Mouse (Mus musculus) heart, embryonic 16.5 days (tissue): ENCODE measurements around the gene Noto. TPM values are rescaled to one million over a fixed set of nuclear protein-coding genes. Genes with fewer than 3 reads are reported as not detected.

Experiments used
- ATAC-seq: fragments of 200-750 bp; cut with Nextera tagmentation; replicated peaks from 2 replicates; pipeline ENCODE4 v1.8.0; 2017; ENCODE audit warnings: moderate number of reproducible peaks; ENCODE audit not compliant: insufficient read depth, low FRiP score; ENCODE audit errors: extremely low read depth
- H3K27ac ChIP-seq: fragments of 300-500 bp; sonication (generic); 2 replicates; pipeline ENCODE4 v1.5.1; 2014; ENCODE audit warnings: mild to moderate bottlenecking, low read length, control low read depth, moderate library complexity
- H3K27me3 ChIP-seq: fragments of 300-500 bp; sonication (generic); 2 replicates; pipeline ENCODE4 v1.6.1; 2014; ENCODE audit warnings: low read length, mixed read lengths; ENCODE audit not compliant: control insufficient read depth, insufficient read depth
- H3K36me3 ChIP-seq: fragments of 300-500 bp; sonication (generic); 2 replicates; pipeline ENCODE4 v1.6.1; 2014; ENCODE audit not compliant: control insufficient read depth, insufficient read depth
- H3K4me1 ChIP-seq: fragments of 300-500 bp; sonication (generic); 2 replicates; pipeline ENCODE4 v1.6.1; 2014; ENCODE audit warnings: low read length, mixed read lengths; ENCODE audit not compliant: control insufficient read depth, insufficient read depth
- H3K4me2 ChIP-seq: fragments of 300-500 bp; sonication (generic); 2 replicates; pipeline ENCODE4 v1.6.1; 2014; ENCODE audit warnings: low read depth, mild to moderate bottlenecking, control low read depth, low read length
- H3K4me3 ChIP-seq: fragments of 300-500 bp; sonication (generic); 2 replicates; pipeline ENCODE4 v1.5.1; 2014; ENCODE audit warnings: mild to moderate bottlenecking, control low read depth, low read length
- H3K9ac ChIP-seq: fragments of 300-500 bp; sonication (generic); 2 replicates; pipeline ENCODE4 v1.6.1; 2014; ENCODE audit warnings: low read length, control low read depth
- H3K9me3 ChIP-seq: fragments of 300-500 bp; sonication (generic); replicated peaks from 2 replicates; pipeline ENCODE4 v1.6.1; 2016; ENCODE audit warnings: low read length; ENCODE audit not compliant: control insufficient read depth
- WGBS: fragments of 180-500 bp; shearing (Covaris S2); extraction: QIAGEN DNeasy Blood & Tissue Kit; methylation state at CpG from one replicate; pipeline ENCODE4 v1.1.7; 2014; 5-methylcytosine and 5-hydroxymethylcytosine counted together
- polyA plus RNA-seq: library from polyadenylated mRNA; unstranded; fragments of >200 nt; fragmentation: Nextera tagmentation; extraction: Ambion mirVana; gene quantifications from 2 replicates; pipeline ENCODE4 v1.2.1, GENCODE M21; 2015

The Noto gene
- not detected in 2 replicates for polyA plus RNA-seq

GRCm38 (mm10) chr6:85423836-85424379 lies at the start of gene Noto:
Noto (plus strand) TSS chr6:85423886.
- Histone ChIP-seq H3K4me2 (peak within 1 kb of the TSS; percentile 27; the same call in 1 of the 2 replicates), H3K27ac (no peak within 1 kb of the TSS), H3K4me1 (peaks cover 3% of the 10 kb centered on the region; the same call in 1 of the 2 replicates), H3K9me3 (no peaks in the 10 kb centered on the region), H3K27me3 (peaks cover 19% of the 10 kb centered on the region), H3K4me3 (no peak within 1 kb of the TSS; the same call in 1 of the 2 replicates), H3K36me3 (no peaks in the 10 kb centered on the region), H3K9ac (no peak within 1 kb of the TSS; the same call in 1 of the 2 replicates)
- WGBS: 10% methylated on average over 28 of the region's 28 CpGs
- ATAC-seq: no peak; the same call in 1 of the 2 replicates

GRCm38 (mm10) chr6:85373951-85374733 lies 49.5 kb upstream of the Noto start, which contains the start of gene Rab11fip5:
Rab11fip5 (minus strand) TSS chr6:85374634.
- no peaks in the 10 kb centered on the region for H3K27me3 ChIP-seq
- H3K9me3 ChIP-seq: no peaks in the 10 kb centered on the region
- peak within 1 kb of the TSS; percentile 81 for H3K4me3 ChIP-seq
- peak; percentile 2 for ATAC-seq
- H3K27ac ChIP-seq: peak within 1 kb of the TSS; percentile 85
- H3K36me3 ChIP-seq: no peaks in the 10 kb centered on the region
- peak within 1 kb of the TSS; percentile 99 for H3K9ac ChIP-seq
- WGBS: under 1% methylated on average over 80 of the region's 80 CpGs
- H3K4me2 ChIP-seq: peak within 1 kb of the TSS; percentile 69
- peaks cover 39% of the 10 kb centered on the region for H3K4me1 ChIP-seq

- peak overlapping the region; percentile 69 for H3K4me2 ChIP-seq
- no peaks in the 10 kb centered on the region for H3K9me3 ChIP-seq
- H3K4me1 ChIP-seq: peaks cover 33% of the 10 kb centered on the region
- under 1% methylated on average over 19 of the region's 19 CpGs for WGBS
- H3K27me3 ChIP-seq: no peaks in the 10 kb centered on the region
- peak; percentile 95 for ATAC-seq
- H3K4me3 ChIP-seq: peak overlapping the region; percentile 81
- peak overlapping the region; percentile 73 for H3K9ac ChIP-seq
- H3K27ac ChIP-seq: peak overlapping the region; percentile 84
- H3K36me3 ChIP-seq: no peaks in the 10 kb centered on the region
These were observed 49.0 kb upstream of the Noto start for GRCm38 (mm10) chr6:85374734-85375114.

DNA sequence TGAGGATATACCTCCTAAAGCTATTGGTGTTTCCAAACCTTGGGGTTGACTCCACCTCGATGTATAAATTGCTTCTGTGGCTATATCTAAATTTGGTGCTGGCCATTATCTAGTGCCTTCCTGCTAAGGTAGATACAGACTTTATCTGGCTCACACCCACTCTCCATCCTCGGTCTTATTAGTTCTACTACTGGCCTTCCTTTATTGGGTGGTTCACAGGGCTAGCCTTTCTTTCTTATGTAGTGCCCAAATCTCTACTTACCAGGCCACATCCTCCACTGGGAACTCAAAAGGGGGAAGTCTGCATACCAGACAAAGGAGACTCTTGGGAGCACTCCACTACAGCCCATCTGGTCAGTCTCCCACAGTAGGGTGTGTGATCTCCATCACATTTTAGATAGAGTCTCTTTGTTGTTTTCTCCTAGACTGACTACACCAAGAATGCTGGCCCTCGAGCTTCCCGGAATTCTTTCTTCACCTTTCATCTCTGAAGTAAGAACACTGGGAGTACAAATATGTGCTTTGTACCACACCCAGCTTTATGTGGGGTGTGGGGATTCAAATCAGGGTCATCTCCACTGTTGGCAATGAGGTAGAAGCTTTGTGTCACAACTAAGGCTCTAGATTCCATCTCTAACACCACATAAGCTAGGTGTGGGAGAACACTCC lies 46.5 kb upstream of the Noto start:
- WGBS: 54% methylated on average over 4 of the region's 4 CpGs
- Histone ChIP-seq H3K4me1 (peaks cover 20% of the 10 kb centered on the region), H3K4me3 (no peak overlapping the region), H3K27me3 (no peaks in the 10 kb centered on the region), H3K9me3 (no peaks in the 10 kb centered on the region), H3K36me3 (no peaks in the 10 kb centered on the region), H3K27ac (no peak overlapping the region), H3K4me2 (no peak overlapping the region), H3K9ac (no peak overlapping the region)
- no peak for ATAC-seq

DNA sequence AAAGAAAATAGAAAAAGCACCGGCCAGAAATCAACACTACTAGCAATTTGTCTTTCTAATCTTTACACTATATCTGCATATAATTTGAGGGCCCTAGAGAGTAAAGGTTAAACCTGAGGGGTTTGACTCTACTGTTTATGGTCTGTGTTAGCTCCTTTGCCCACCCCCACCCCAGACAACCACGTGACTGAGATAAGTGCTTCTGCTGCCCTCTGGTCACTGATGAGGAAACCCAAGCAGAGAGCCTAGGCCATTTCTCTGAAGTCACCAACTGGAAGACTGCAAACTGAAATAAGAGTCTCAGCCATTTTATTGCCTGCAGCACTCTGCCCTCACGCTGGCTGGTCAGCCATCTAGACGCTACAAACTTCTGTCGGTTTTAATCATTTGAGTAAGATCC lies 45.8 kb upstream of the Noto start:
- Histone ChIP-seq H3K4me3 (no peak overlapping the region), H3K9ac (no peak overlapping the region), H3K36me3 (no peaks in the 10 kb centered on the region), H3K9me3 (no peaks in the 10 kb centered on the region), H3K4me1 (peaks cover 17% of the 10 kb centered on the region), H3K27me3 (no peaks in the 10 kb centered on the region), H3K27ac (no peak overlapping the region), H3K4me2 (no peak overlapping the region)
- ATAC-seq: no peak
- WGBS: 56% methylated on average over 5 of the region's 5 CpGs

- ATAC-seq: no peak
- Histone ChIP-seq H3K4me3 (no peak overlapping the region), H3K4me1 (peaks cover 17% of the 10 kb centered on the region), H3K9ac (no peak overlapping the region), H3K9me3 (no peaks in the 10 kb centered on the region), H3K4me2 (no peak overlapping the region), H3K27ac (no peak overlapping the region), H3K27me3 (no peaks in the 10 kb centered on the region), H3K36me3 (no peaks in the 10 kb centered on the region)
- 52% methylated on average over 8 of the region's 8 CpGs for WGBS
These were observed 45.1 kb upstream of the Noto start for GRCm38 (mm10) chr6:85378629-85379028.

- H3K27ac ChIP-seq: no peak overlapping the region; the same call in 1 of the 2 replicates
- H3K4me1 ChIP-seq: peaks cover 17% of the 10 kb centered on the region
- peak overlapping the region; percentile 22 for H3K4me3 ChIP-seq
- H3K27me3 ChIP-seq: no peaks in the 10 kb centered on the region
- 27% methylated on average over 10 of the region's 10 CpGs for WGBS
- no peaks in the 10 kb centered on the region for H3K9me3 ChIP-seq
- no peak overlapping the region for H3K9ac ChIP-seq
- ATAC-seq: peak; percentile 86
- no peaks in the 10 kb centered on the region for H3K36me3 ChIP-seq
- H3K4me2 ChIP-seq: peak overlapping the region; percentile 59
These were observed 43.3 kb upstream of the Noto start for GRCm38 (mm10) chr6:85380201-85380900.

GRCm38 (mm10) chr6:85380901-85381647 lies 42.6 kb upstream of the Noto start:
- Histone ChIP-seq H3K36me3 (no peaks in the 10 kb centered on the region), H3K4me2 (peak overlapping the region; percentile 59), H3K27ac (no peak overlapping the region; the same call in 1 of the 2 replicates), H3K4me1 (peaks cover 17% of the 10 kb centered on the region), H3K9ac (0 out of 2 replicates have a peak overlapping the region, but pooled peaks have one; percentile 38), H3K4me3 (peak overlapping the region; percentile 22), H3K9me3 (no peaks in the 10 kb centered on the region), H3K27me3 (no peaks in the 10 kb centered on the region)
- WGBS: 24% methylated on average over 17 of the region's 17 CpGs
- peak; percentile 19; the same call in 1 of the 2 replicates for ATAC-seq
